Mouse (Mus musculus): ENCODE measurements around the gene Mtnr1a.
"Not testable (repeated sequence)": the region's sequence is repeated elsewhere in the genome, so short reads cannot be mapped to it uniquely, and the experiment has no call there.

Gene Mtnr1a

DNA sequence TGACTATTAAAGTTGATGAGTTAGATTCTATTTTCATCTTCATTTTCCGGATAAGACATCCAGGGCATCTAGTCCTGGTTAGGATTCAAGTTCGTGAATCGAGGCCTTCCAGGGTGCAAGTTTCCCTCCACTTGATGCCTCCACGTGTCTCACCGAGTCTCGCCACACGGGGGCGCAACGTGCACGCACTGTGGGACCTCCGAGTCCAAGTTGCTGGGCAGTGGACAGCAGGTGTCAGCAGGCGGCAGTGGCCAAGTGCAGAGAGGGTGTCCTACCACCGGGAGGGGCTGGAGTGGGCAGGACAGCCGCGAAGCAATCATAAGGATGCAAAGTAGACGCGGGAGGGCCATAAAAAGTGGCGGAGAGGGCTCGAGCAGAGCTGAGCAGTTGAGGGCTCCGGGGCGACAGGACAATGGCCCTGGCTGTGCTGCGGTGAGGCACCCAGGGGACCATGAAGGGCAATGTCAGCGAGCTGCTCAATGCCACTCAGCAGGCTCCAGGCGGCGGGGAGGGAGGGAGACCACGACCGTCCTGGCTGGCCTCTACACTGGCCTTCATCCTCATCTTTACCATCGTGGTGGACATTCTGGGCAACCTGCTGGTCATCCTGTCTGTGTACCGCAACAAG, at the start of gene Mtnr1a:
Gene Mtnr1a (plus strand): TSS at position 379 of the 628 bp plus-strand sequence.
- peak; percentile 59 to 84 for DNase-seq (ENCODE audit: low spot score in 2 of 2)

DNA sequence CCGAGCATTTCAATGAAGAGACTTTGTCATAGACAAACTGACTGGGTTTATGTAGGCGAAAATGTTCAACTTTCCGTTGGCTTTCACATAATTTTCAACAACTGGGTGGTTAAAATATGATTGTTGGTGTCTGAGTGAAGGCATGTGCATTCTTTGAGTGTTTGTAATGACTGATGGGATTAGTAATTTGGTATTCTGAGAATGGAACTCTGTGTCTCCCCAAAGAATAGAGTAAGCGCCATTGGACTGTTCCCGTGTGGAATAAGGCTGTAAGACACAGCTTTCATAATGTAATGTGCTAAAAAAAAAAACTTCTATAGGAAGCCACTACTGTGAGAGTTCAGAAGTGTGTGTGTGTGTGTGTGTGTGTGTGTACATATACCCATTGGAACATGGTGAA, 49.7 kb upstream of the Mtnr1a start:
- DNase-seq (ENCODE audit: low spot score in 2 of 2) = no peak

- DNase-seq (ENCODE audit: low spot score in 2 of 2) = no peak
These were observed 47.8 kb upstream of the Mtnr1a start for GRCm38 (mm10) chr8:45021171-45021570.

DNA sequence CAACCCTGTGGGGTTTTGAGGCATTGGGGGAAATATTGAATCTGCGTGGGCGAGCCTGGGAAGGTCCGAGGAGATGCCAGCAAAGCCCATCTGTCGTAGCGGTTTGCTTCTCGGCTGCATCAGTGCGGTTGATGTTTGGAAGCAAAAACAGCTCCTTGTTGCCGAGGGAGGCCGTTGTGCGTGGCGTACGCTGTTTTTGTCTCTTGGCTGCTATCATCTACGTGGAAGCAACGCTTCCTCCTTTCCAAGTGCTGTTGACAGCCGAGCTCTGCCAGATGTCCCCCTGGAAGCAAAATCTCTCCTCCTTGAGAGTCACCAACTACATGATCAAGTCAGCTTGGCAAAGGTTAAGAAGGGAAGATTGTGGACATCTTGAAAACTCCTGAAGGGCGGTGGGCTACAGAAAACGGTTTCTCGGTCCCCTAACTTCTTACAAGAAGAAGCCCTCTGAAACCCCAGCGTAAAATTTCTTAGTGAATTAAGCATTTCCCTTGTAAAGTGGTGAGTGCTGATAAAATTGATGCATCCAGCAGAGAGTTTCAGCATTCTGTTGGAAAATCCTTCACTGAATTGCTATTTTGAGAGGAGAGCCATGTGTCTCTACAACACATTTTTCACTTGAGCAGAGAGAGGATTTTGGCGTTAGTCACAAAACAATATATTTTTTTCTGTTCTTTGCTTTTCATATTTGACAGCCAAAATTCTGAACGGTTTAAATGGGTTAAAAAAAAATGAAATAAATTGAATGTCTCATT, 46.8 kb upstream of the Mtnr1a start:
- DNase-seq (ENCODE audit: low spot score in 2 of 2) = peak; percentile 45 to 55

DNA sequence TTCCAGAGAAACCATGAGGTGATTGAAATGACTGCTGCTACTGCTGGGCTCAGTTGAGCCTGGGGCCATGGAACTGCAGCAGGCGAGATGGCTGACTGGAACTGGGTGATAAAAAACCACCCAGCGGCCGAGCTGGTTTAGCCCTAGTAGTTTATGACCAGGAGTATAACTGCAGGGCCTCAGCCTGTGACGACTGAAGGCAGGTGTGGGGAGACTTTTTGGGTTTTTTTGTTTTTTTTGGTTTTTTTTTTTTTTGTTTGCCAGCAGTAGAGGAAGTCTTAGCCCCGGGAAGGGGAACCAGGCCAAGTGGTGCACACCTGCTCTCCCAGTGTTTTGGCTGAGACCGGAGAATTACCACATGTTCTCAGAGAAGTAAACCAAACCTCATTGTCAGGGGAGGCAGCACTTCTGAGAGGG, 40.8 kb upstream of the Mtnr1a start:
- no peak for DNase-seq (ENCODE audit: low spot score in 2 of 2)

DNA sequence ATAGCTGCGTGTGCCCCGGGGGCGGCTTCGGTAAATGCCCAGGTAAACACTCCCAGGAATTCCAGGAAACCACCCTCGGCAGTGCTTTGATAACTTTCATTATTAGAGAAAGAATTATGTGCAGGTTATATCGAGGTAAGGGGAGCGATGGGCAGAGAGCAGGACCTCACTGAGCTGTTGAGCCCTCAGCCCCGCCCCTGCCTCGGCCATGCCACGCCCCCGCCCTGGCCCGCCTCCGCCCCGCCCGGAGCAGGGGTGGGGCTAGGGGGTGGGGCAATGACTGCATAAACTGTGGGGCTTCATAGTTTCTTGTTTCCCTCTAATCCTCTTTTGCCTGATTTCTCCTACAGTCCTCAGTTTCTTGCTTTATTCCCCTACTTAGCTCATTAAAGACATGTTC, 30.6 kb upstream of the Mtnr1a start:
- DNase-seq (ENCODE audit: low spot score in 2 of 2) = no peak

DNA sequence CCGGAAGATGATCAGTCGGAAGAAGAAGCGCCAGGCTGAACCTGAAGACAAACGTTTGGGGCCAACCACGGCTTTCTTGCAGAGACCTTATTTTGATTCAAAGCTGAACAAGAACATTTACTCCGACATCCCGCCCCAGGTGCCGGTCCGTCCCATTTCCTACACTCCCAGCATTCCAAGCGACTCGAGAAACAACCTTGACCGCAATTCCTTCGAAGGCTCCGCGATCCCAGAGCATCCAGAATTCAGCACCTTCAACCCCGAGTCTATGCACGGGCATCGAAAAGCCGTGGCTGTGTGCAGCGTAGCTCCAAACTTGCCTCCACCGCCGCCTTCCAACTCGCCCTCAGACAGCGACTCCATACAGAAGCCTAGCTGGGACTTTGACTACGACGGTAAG, 24.8 kb upstream of the Mtnr1a start:
- DNase-seq (ENCODE audit: low spot score in 2 of 2) = no peak

DNA sequence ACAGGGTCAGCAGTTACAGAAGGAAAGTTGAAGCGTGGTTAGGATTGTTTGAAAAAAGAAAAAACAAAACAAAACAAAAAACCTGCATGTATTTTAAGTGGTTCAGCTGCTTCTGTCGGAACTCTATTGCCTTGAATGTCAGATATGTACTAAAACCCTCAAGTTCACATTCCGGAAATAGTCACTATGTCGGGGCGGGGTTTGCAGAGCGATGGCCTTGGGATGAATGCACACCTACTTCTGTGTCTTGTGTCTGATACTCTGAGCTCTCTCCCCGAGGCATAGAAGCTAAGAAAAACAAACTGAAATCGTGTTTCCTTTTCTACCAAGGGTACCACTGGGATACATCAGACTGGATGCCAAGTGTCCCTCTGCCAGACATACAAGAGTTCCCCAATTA, 18.5 kb upstream of the Mtnr1a start:
- DNase-seq (ENCODE audit: low spot score in 2 of 2) = no peak

DNA sequence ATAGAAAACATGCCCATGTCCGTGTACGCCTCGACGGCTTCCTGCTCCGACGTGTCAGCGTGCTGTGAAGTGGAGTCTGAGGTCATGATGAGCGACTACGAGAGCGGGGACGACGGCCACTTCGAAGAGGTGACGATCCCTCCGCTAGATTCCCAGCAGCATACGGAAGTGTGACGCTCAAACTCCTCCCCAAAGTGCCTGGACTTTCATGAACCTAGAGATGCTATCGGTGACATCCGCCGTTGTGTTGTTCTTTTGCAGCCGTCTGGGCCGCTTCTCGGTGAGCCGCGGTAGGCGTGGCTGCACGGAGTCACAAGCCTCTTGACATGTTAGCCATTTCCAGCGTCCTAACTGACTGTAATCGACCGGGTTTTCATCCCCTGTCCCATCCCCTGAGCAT, 17.7 kb upstream of the Mtnr1a start:
- DNase-seq (ENCODE audit: low spot score in 2 of 2) = no peak

- no peak for DNase-seq (ENCODE audit: low spot score in 2 of 2)
These were observed 16.7 kb upstream of the Mtnr1a start for GRCm38 (mm10) chr8:45052205-45052604.

GRCm38 (mm10) chr8:45052618-45053017, 16.3 kb upstream of the Mtnr1a start:
- DNase-seq (ENCODE audit: low spot score in 2 of 2) = no peak

- no peak for DNase-seq (ENCODE audit: low spot score in 2 of 2)
These were observed 13.4 kb upstream of the Mtnr1a start for GRCm38 (mm10) chr8:45055500-45055899.

- no peak for DNase-seq (ENCODE audit: low spot score in 2 of 2)
These were observed 12.1 kb upstream of the Mtnr1a start for GRCm38 (mm10) chr8:45056810-45057209.

- no peak for DNase-seq (ENCODE audit: low spot score in 2 of 2)
These were observed 8.9 kb upstream of the Mtnr1a start for GRCm38 (mm10) chr8:45060083-45060482.

DNA sequence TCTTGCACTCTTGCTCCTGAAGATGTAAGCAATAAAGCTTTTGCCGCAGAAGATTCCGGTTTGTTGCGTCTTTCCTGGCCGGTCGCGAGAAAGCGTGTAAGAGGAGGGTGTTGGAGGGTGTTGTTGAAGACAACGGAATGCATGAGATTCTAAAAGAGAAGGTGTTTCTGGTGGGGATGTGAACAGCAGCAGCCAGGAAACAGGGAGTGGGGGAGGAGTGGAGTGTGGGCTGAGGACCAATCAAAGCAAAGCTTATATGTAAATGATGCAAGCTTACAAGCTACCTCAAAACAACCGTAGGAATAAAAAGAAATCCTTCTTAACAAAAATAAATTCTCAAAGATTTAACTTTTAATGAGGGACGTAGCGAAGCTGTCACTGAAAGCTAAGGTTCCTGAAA, 6.6 kb upstream of the Mtnr1a start:
- DNase-seq (ENCODE audit: low spot score in 2 of 2) = no peak

DNA sequence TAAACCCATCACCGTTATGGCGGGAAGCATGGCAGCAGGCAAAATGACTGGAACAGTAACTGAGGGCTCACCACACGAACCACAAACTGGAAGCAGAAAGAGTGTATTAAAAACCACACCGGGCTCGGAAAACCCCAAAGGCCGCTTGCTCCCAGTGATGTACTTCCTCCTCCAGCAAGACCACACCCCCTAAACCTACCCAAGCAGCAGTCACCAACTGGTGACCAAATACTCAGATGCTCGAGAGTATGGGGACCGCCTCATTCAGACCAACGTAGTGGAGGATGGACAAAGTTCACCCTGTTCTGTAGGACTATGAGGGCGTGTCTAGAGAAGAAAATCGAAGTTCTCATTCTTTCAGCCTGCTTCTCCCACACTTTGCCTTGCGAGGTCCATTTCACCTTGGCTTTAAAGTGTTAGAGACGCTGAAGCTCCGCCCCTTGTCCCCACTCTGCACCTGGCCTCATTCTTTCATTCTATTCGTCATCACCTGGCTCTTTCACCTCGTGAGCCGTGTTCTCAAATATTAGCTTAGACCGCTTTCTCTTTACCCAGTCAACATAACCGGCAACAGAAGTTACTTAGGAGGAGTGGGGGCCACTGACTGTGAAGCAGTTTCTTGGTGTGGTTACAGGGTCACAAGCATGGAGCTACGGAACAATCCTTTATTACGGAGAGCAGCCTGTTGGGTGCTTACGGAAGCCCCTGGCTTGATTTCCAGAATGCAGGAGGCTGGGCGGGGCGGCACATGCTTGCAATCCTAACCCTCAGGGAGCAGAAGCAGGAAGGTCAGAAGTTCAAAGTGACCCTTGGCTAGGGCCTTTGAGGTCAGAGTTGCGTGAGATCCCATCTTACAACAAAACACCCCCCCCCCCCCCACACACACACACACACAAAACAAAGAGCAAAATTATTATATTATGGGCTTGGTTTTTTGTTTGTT, 5.7 kb upstream of the Mtnr1a start:
- no peak for DNase-seq (ENCODE audit: low spot score in 2 of 2)

GRCm38 (mm10) chr8:45064197-45064869, 4.6 kb upstream of the Mtnr1a start:
- DNase-seq (ENCODE audit: low spot score in 2 of 2) = no peak

- not testable (repeated sequence) for DNase-seq (ENCODE audit: low spot score in 2 of 2)
These were observed 3.5 kb upstream of the Mtnr1a start for GRCm38 (mm10) chr8:45065391-45065790.

DNA sequence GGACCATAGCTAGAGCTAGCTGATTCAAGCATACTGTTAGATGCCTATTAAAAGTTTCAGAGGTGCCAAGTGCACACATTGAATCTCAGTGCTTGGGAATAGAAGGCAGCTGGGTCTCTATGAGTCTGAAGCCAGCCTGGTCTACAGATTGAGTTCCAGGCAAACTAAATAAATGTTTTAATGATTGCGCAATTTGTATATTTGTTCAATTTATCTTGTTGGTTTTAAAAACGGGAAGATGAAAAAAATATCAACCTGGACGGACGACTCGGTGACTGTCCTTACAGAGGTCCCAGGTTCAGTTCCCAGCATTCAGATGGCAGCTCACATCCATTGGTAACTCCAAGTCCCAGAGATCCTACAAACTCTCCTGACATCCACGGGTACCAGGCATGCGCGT, 2.0 kb downstream of the Mtnr1a start:
- no peak for DNase-seq (ENCODE audit: low spot score in 2 of 2)

DNA sequence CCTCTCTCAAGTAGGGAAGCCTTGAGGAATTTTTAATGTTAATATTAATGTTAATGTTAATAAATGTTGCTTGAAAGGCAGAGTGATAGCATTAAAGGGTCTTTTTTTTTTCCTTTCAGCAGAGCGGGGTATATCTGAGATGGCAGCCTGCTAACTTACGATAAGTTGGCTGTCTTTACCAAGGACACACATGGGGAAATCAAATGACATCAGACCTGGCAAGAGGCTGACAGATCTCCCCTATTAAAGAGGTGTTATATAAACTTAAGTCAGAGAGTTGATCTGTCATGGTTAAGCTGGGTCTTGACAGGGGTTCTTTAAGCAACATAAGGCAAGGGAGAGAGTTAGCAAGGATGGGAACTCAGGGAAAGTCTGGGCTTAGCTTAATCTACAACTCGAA, 11.9 kb downstream of the Mtnr1a start:
- DNase-seq (ENCODE audit: low spot score in 2 of 2) = no peak

DNA sequence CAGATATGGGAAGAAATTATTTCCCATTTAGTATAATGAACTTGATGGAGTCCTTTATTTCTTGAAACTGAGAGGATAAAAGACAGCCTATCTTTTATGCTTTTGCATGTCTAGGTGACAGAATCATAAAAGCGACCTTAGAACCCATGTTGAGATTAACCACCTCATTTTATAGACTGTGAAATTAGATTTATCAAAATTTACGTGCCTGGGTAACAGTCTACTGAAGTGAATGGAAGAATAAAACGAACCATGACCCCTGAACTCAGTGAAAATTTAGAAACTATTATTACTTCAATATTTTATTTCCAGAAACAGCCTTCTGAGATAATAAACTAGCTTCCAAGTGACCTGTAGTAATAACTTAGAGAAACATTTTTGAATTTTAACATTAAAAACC, 24.7 kb downstream of the Mtnr1a start:
- DNase-seq (ENCODE audit: low spot score in 2 of 2) = no peak
